Comparison of ENCODE assay signal across 7 mouse cellular contexts in the genomic region with DNA sequence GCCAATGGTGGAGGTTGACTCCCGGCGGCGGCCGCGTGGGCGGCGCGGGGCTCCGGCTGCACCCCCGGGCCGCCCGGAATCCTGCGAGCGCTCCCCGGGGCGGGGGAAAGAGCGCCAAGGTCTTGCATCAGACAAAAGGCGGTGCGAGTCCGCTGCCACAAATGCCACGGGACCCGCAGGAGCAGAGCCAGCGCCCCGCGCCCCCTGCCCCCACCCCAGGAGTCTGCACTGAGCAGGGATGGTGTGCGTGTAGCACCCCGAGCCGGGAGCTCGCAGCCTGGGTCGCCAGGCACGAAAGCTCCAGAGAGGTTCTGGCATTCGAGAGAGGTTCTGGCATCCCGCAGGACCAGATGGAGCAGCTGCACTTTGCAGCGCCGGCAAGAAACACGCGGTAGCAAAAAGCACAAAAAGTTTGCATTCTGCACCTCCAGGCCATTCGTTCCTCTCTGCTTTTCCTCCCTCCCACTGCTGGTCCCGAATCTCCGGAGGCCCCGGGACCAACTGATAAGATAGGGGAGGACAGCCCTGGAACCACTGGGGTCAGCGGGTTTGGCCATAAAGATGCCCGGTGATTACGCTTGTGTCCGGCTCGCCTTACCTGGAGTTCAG. TPM values are rescaled to one million over a fixed set of nuclear protein-coding genes. Genes with fewer than 3 reads are reported as not detected.
DNase-seq lines count a peak whose midpoint lies in the region; ATAC-seq and TF ChIP-seq lines count a peak whose summit lies in the region.

No protein-coding gene starts in this region.

- no peak for TF ChIP-seq CTCF in forebrain, postnatal 0 days (IDR thresholded peaks at IDR 0.05; ENCODE audit: low read depth)

- peak; percentile 82 for ATAC-seq in forebrain, postnatal 0 days
- peak; percentile 68 for ATAC-seq in hindbrain, embryonic 13.5 days (ENCODE audit: low FRiP score)

- no peaks in the 10 kb centered on the region for H3K9me3 ChIP-seq in forebrain, postnatal 0 days (ENCODE audit: low read length)
- H3K9me3 ChIP-seq in hindbrain, embryonic 13.5 days, result no peaks in the 10 kb centered on the region

- 1% methylated on average over 46 of the region's 46 CpGs for WGBS in forebrain, postnatal 0 days
- under 1% methylated on average over 45 of the region's 46 CpGs for WGBS in hindbrain, embryonic 13.5 days
- WGBS in macrophage (ENCODE audit: missing documents), result under 1% methylated on average over 44 of the region's 46 CpGs

- peak overlapping the region; percentile 90 for H3K4me2 ChIP-seq in forebrain, postnatal 0 days (ENCODE audit: low read depth)
- H3K4me2 ChIP-seq in hindbrain, embryonic 13.5 days, result peak overlapping the region; percentile 99

- H3K36me3 ChIP-seq in forebrain, postnatal 0 days (ENCODE audit: insufficient read depth), result no peaks in the 10 kb centered on the region
- H3K36me3 ChIP-seq in hindbrain, embryonic 13.5 days, result no peaks in the 10 kb centered on the region
- H3K36me3 ChIP-seq in macrophage (ENCODE audit: inconsistent target), result no peaks in the 10 kb centered on the region

- no peaks in the 10 kb centered on the region for H3K79me2 ChIP-seq in macrophage (ENCODE audit: inconsistent target)

- H3K4me3 ChIP-seq in forebrain, postnatal 0 days (ENCODE audit: low read depth, low read length), result peak overlapping the region; percentile 48
- H3K4me3 ChIP-seq in hindbrain, embryonic 13.5 days, result peak overlapping the region; percentile 60
- peak overlapping the region; percentile 56 for H3K4me3 ChIP-seq in macrophage (ENCODE audit: inconsistent target)

- H3K27me3 ChIP-seq in forebrain, postnatal 0 days (ENCODE audit: insufficient read depth, low read length), result no peaks in the 10 kb centered on the region
- H3K27me3 ChIP-seq in hindbrain, embryonic 13.5 days, result peaks cover 4% of the 10 kb centered on the region; the same call in 1 of the 2 replicates

- peak; percentile 76 for DNase-seq in NIH3T3 (ENCODE audit: low read depth)
- DNase-seq in cerebellum, adult 11 months, result peak; percentile 10
- DNase-seq in forebrain, postnatal 0 days, result peak; percentile 71
- DNase-seq in layer of hippocampus, postnatal 25 days (ENCODE audit: extremely low spot score in 1 of 2, low spot score in 1 of 2), result peak; percentile 39 to 44
- peak; percentile 54 to 62 for DNase-seq in right cerebral cortex, postnatal 10 days (ENCODE audit: low spot score in 2 of 2)

- peak overlapping the region; percentile 58 for H3K9ac ChIP-seq in forebrain, postnatal 0 days
- peak overlapping the region; percentile 75 for H3K9ac ChIP-seq in hindbrain, embryonic 13.5 days

- H3K27ac ChIP-seq in forebrain, postnatal 0 days (ENCODE audit: low read depth, low read length), result peak overlapping the region; percentile 36
- peak overlapping the region; percentile 69 for H3K27ac ChIP-seq in hindbrain, embryonic 13.5 days
- 0 out of 2 replicates have a peak overlapping the region, but pooled peaks have one; percentile 25 for H3K27ac ChIP-seq in macrophage

- H3K4me1 ChIP-seq in forebrain, postnatal 0 days (ENCODE audit: insufficient read depth), result no peaks in the 10 kb centered on the region
- peaks cover 41% of the 10 kb centered on the region for H3K4me1 ChIP-seq in hindbrain, embryonic 13.5 days (replicated peaks)

RNA-seq across cellular contexts. Expression of gene Phgdh, which starts 0.6 kb away (rescaled TPM):
- total RNA-seq in forebrain, postnatal 0 days (2014; rRNA removed), result 139 and 151 TPM in 2 replicates
- 149 and 160 TPM in 2 replicates for polyA plus RNA-seq in forebrain, postnatal 0 days (2015; fragmentation: Nextera tagmentation; extraction: Ambion mirVana)
- polyA plus RNA-seq in hindbrain, embryonic 13.5 days (2015; fragmentation: Nextera tagmentation; extraction: Ambion mirVana), result 156 and 187 TPM in 2 replicates
- 10 to 100 TPM; 67.5 to 79.6 TPM for total RNA-seq in layer of hippocampus, postnatal 25 days (2021)
- 10 to 100 TPM in 1 of 26 experiments, 1 to 10 TPM in 16, under 1 TPM in 1, not detected in 8; 0.73 to 28.8 (median 2.9) TPM for total RNA-seq in macrophage (2018; cell fraction: chromatin; rRNA removed)
- total RNA-seq in macrophage (2018; cell fraction: cytosol; rRNA removed), result 10 to 100 TPM in 7 of 26 experiments, 1 to 10 TPM in 18, under 1 TPM in 1; 0.99 to 15.6 (median 4.1) TPM
- total RNA-seq in macrophage (2018; cell fraction: nucleus; rRNA removed), result 10 to 100 TPM in 3 of 26 experiments, 1 to 10 TPM in 17, under 1 TPM in 3, not detected in 3; 0.75 to 17.5 (median 5.1) TPM
- 0.63 to 1.6 TPM (median 1.0 TPM) in 3 replicates for polyA plus RNA-seq in macrophage (2018)

RNA-seq across cellular contexts. Expression of gene Zfp697, which starts 43.1 kb away (rescaled TPM):
- total RNA-seq in forebrain, postnatal 0 days (2014; rRNA removed), result 34.2 and 38.6 TPM in 2 replicates
- 17.4 and 17.7 TPM in 2 replicates for polyA plus RNA-seq in forebrain, postnatal 0 days (2015; fragmentation: Nextera tagmentation; extraction: Ambion mirVana)
- polyA plus RNA-seq in hindbrain, embryonic 13.5 days (2015; fragmentation: Nextera tagmentation; extraction: Ambion mirVana), result 15.9 and 16.6 TPM in 2 replicates
- 10 to 100 TPM; 24.0 to 27.7 TPM for total RNA-seq in layer of hippocampus, postnatal 25 days (2021)
- 10 to 100 TPM in 3 of 26 experiments, 1 to 10 TPM in 11, under 1 TPM in 12; 0.37 to 15.3 (median 1.8) TPM for total RNA-seq in macrophage (2018; cell fraction: chromatin; rRNA removed)
- 1 to 10 TPM in 2 of 26 experiments, under 1 TPM in 24; 0.03 to 2.0 (median 0.21) TPM for total RNA-seq in macrophage (2018; cell fraction: cytosol; rRNA removed)
- total RNA-seq in macrophage (2018; cell fraction: nucleus; rRNA removed), result 1 to 10 TPM in 12 of 26 experiments, under 1 TPM in 10, not detected in 4; 0.13 to 7.2 (median 1.2) TPM
- polyA plus RNA-seq in macrophage (2018), result 0.20 to 1.1 TPM (median 0.27 TPM) in 3 replicates

RNA-seq across cellular contexts. Expression of gene Hmgcs2, which starts 59.0 kb away (rescaled TPM):
- total RNA-seq in forebrain, postnatal 0 days (2014; rRNA removed), result 22.5 and 26.9 TPM in 2 replicates
- polyA plus RNA-seq in forebrain, postnatal 0 days (2015; fragmentation: Nextera tagmentation; extraction: Ambion mirVana), result 30.0 and 33.6 TPM in 2 replicates
- 15.6 and 16.6 TPM in 2 replicates for polyA plus RNA-seq in hindbrain, embryonic 13.5 days (2015; fragmentation: Nextera tagmentation; extraction: Ambion mirVana)
- 10 to 100 TPM in 1 of 2 experiments, 1 to 10 TPM in 1; 9.6 to 10.4 TPM for total RNA-seq in layer of hippocampus, postnatal 25 days (2021)
- not detected for total RNA-seq in macrophage (2018; cell fraction: chromatin; rRNA removed)
- total RNA-seq in macrophage (2018; cell fraction: cytosol; rRNA removed), result not detected
- total RNA-seq in macrophage (2018; cell fraction: nucleus; rRNA removed), result not detected
- not detected in 3 replicates for polyA plus RNA-seq in macrophage (2018)

Comparison
In these comparisons a context has a peak if more than half of its experiments do, and no peak if none do; other contexts are left out.
1. Peak in every context shown above with its lines: DNase-seq, ATAC-seq, H3K4me3 ChIP-seq and H3K27ac ChIP-seq.
2. DNase-seq: peak in every context shown above with its lines; median percentile 76 in NIH3T3; 71 in forebrain, postnatal 0 days; 58 in right cerebral cortex, postnatal 10 days; 42 in layer of hippocampus, postnatal 25 days; 10 in cerebellum, adult 11 months.
3. RNA of gene Phgdh, which starts 0.6 kb away (polyA plus RNA-seq): 156 to 187 TPM in hindbrain, embryonic 13.5 days and 149 to 160 TPM in forebrain, postnatal 0 days; 0.63 to 1.6 TPM in macrophage; every median in the first group is over 10 times any median in the second.
4. RNA of gene Hmgcs2, which starts 59.0 kb away (polyA plus RNA-seq): 30.0 to 33.6 TPM in forebrain, postnatal 0 days and 15.6 to 16.6 TPM in hindbrain, embryonic 13.5 days; not detected in macrophage; every median in the first group is over 10 times any median in the second.